Mouse (Mus musculus) heart, postnatal 14 days (tissue): ENCODE results near the gene Pnp. TPM values are rescaled to one million over a fixed set of nuclear protein-coding genes. Genes with fewer than 3 reads are reported as not detected.
"Not testable (repeated sequence)": the region's sequence is repeated elsewhere in the genome, so short reads cannot be mapped to it uniquely, and the experiment has no call there.

Experiments used
- DNase-seq, 2 experiments: peaks; one replicate each; pipeline ENCODE4 v3.0.0; 2021 to 2022
- intact Hi-C: fragments of 180-260 bp; cut with DNase I; formaldehyde crosslinking; loops from one replicate; pipeline ENCODE4 v1.15.1; 2025
- total RNA-seq, 2 experiments: library from RNA; stranded (reverse); gene quantifications; 2 replicates each; pipeline ENCODE4 v1.2.3; 2021

Pnp gene
- total RNA-seq, 2 experiments from 2014 or later: 15.6 to 17.3 TPM

DNA sequence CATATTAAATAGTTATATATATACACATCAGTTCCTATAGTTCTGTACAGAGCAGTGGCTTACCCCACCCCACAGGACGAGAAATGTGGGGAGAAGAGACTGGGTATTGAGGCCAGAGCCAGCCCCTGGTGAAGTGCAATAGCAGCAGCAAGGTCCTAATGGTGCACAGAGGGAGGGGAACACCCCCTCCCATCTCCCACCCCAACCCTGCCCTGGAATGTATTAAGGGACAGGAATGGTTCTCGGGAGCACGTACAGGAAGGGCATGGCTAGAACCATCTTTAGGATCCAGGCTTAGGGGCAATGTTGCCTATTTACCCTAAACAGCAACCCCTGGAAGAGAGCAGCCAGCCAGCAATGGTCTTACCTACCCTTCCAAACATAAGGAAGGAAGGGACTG is 3.5 kb upstream of the Pnp start:
- intact Hi-C loops: loop anchor here (5.0 kb wide), 2 partner anchors 55 to 120 kb away; partner anchors contain the start of genes Ccnb1ip1, Parp2 and Tep1
- DNase-seq: no peak

DNA sequence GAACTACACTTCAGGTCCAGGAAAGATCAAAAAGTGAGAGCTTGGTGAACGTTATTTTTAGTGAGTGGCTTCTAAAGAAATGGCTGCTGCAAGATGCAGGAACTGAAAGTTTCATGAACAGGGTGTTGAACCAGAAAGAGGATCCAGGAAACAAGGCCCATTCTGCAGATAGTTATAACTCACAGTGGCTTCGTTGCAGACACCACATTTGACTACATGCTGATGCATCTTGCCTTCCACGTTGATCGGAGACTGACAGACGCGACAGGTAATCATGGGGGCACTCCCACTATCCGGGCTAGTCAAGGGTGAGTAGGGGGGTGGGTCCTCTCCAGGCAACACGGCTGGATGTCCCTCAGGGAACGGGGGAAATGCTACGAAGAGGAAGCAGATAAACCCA is 931 bp upstream of the Pnp start:
- intact Hi-C loops: loop anchor here (5.0 kb wide), 2 partner anchors 58 to 123 kb away; partner anchors contain the start of genes Ccnb1ip1, Parp2 and Tep1

GRCm38 (mm10) chr14:50930377-50930753 is 517 bp upstream of the Pnp start:
- no peak for DNase-seq
- intact Hi-C loops: no loop called here

More for the DNA sequence above, 931 bp upstream of the Pnp start:
- no peak for DNase-seq

GRCm38 (mm10) chr14:50931493-50932020 is 675 bp downstream of the Pnp start:
- no peak for DNase-seq
- intact Hi-C loops: no loop called here

DNA sequence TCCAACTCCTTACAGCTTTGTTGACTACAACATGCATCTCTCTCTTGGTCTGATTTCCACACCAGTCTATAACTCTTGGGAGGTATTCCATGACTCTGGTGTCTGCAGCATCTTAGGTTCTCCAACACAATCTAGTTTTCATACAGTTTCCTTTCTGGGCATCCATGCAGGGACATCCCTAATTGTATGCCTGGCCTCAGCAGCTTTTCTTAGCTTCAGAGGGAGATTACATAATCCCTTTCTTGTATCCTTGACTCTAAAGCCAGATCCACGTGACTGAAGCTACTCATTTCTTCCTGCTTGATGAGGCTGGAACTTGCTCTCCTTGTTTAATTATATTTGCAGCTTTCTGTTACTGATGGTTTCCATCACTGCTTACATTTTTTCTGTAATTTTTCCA is 5.8 kb downstream of the Pnp start:
- intact Hi-C loops: loop anchor here (5.0 kb wide), 1 partner anchor 124 kb away; no protein-coding TSS in a partner anchor
- no peak for DNase-seq

DNA sequence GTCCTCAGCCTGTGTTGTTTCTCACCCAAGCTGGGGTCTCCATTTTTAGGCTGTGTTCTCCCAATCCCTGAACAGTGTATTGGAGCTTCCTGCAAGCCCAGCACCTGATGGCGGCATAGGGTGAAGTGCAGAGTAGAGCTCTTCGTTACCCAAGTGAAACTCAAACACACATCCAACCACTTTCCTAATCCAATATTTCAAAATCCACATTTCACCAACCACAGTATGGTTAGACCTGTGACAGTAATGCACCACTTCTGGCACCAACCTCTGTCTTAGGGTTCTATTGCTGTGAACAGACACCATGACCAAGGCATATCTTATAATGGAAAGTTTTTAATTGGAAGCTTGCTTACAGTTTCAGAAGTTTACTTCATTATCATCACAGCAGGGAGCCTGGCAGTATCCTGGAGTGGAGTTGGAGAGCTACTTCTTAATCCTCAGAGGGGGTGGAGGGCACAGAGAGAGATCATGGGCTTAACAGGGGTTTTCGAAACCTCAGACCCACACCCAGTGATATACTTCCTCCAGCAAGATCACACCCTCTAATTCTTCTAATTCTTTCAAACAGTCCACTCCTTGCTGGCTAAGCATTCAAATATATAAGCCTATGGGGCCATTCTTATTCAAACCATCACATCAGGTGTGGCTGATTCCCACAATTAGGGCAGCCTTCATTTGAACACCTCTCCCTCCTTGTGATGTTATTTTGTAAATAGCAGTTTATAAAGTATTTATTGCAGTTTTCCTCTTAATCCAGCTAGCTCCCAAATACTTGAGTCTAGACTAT is 7.4 kb downstream of the Pnp start:
- intact Hi-C loops: loop anchor here (5.0 kb wide), 1 partner anchor 126 kb away; no protein-coding TSS in a partner anchor

GRCm38 (mm10) chr14:50938940-50939339 is 8.1 kb downstream of the Pnp start:
- no peak for DNase-seq
- intact Hi-C loops: loop anchor here (5.0 kb wide), 1 partner anchor 127 kb away; no protein-coding TSS in a partner anchor

More for the DNA sequence above, 7.4 kb downstream of the Pnp start:
- no peak for DNase-seq

- DNase-seq: peak; percentile 93 to 94
- intact Hi-C loops: loop anchor here (2.0 kb wide), 1 partner anchor 17 kb away; no protein-coding TSS in a partner anchor
Measured at GRCm38 (mm10) chr14:50943932-50944667, 13.2 kb downstream of the Pnp start, which contains the start of gene Gm49342. Gene Gm49342 (plus strand): TSS chr14:50944517.

- intact Hi-C loops: loop anchor here (2.0 kb wide), 1 partner anchor 16 kb away; no protein-coding TSS in a partner anchor
Measured at GRCm38 (mm10) chr14:50944668-50945033, 13.8 kb downstream of the Pnp start.

DNA sequence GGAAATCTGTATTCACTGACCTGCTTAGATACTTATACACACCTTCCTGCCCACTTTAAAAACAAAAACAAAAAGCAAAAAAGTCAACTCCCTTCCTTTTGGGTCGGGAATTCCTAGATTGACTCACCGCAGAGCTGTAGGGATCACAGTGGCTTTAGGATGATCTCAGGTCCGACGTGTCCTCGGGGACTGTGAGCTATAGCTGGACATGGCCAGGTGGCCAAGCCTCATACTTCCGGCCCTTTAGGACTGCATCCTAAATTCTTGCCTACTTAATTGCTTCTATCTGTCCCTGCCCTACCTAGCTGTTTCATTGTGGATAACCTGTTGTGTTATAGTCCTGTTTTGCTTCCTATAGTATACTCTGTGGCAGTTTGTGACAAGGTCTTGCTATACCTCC is 14.2 kb downstream of the Pnp start:
- intact Hi-C loops: loop anchor here (2.0 kb wide), 1 partner anchor 16 kb away; no protein-coding TSS in a partner anchor
- not testable (repeated sequence) for DNase-seq

More at GRCm38 (mm10) chr14:50944668-50945033, 13.8 kb downstream of the Pnp start:
- not testable (repeated sequence) for DNase-seq

- intact Hi-C loops: loop anchor here (2.0 kb wide), 1 partner anchor 15 kb away; no protein-coding TSS in a partner anchor
- not testable (repeated sequence) for DNase-seq
Measured at GRCm38 (mm10) chr14:50945526-50945925, 14.6 kb downstream of the Pnp start.

GRCm38 (mm10) chr14:50955487-50955886 is 24.6 kb downstream of the Pnp start:
- no peak for DNase-seq
- intact Hi-C loops: no loop called here

DNA sequence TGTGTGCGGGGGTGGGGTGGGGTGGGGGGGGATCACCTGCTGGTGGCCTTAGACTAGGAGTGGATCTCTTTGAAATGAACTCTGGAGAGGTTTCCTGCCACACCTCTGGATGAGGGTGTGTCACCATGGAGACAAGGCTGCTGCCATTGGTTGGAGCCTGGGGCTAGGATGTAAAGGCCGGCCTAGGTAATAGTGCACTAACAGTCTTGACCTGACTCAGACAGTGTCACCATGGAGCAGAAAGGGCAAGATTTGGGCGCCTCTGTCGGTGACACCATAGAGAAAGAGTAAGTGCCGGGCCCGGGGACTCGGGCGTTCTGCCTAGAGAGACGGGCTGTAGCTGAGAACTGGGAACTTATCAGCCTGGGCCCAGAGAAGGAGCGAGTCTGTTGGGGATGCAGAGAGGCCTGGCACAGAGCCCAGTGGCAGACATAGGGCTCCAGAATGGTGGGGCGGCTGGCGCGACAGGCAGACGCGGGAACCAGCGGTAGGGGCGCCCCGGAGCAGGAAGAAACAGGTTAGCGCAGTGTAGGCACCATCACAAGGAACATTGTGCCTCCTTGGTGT is 25.1 kb downstream of the Pnp start, which contains the start of gene Pnp2:
Gene Pnp2, plus strand, starts transcription at position 51 of the 567 bp plus-strand sequence.
- DNase-seq: peak; percentile 45 to 62
- intact Hi-C loops: not testable (repeated sequence)

GRCm38 (mm10) chr14:50956724-50957123 is 25.8 kb downstream of the Pnp start:
- intact Hi-C loops: not testable (repeated sequence)

DNA sequence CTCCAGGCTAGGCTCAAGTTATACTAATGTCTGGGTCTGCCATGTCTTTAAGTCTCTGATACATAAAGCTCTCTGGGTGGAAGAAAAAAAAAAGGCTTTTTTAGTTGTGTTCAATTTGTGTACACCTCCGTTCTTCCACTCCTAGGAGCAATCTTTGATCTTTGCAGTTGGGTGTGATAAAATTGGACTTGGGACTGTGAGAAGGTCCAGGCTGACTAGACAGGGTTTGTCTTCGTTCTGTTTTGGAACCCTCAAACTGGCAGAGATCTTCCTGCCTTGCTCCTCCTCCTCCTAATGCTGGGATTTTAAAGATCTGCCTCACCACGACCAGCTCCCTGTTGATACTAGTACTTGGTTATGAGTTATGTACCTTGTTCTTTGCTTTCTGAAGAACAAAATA is 26.3 kb downstream of the Pnp start:
- DNase-seq, intact Hi-C loops: not testable (repeated sequence)

More at GRCm38 (mm10) chr14:50956724-50957123, 25.8 kb downstream of the Pnp start:
- DNase-seq: not testable (repeated sequence)

DNA sequence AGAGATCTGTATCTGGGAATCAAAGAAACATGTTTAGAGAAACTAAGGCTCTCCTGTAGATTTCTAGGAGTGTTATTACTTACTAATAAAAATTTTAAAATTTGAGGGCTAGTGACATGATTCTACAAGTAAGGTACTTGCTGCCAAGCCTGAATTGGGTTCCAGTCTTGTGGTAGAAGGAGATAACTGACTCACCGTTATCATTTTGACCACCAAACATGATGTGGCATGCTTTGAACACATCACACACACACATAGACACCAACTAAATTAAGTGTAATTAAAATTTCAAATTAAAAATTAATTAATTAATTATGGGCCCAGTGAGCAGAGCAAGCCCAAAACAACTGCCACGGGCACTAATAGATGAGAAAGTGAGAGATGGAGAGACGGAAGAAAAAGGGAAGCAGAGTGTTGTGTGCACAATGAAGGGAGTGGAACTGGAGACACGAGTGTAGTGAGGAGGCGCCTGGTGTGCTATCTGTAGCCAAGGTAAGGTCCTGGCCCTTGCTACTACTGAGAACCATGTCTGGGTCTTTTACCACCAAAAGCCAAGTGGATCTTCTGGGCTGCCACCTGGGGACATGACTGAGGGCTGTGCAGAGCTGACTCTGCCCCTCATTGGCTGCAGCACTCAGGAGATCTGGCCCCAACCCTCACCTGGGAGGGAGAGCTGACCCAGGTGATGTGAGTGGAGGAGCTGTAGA is 27.6 kb downstream of the Pnp start:
- DNase-seq, intact Hi-C loops: not testable (repeated sequence)

DNA sequence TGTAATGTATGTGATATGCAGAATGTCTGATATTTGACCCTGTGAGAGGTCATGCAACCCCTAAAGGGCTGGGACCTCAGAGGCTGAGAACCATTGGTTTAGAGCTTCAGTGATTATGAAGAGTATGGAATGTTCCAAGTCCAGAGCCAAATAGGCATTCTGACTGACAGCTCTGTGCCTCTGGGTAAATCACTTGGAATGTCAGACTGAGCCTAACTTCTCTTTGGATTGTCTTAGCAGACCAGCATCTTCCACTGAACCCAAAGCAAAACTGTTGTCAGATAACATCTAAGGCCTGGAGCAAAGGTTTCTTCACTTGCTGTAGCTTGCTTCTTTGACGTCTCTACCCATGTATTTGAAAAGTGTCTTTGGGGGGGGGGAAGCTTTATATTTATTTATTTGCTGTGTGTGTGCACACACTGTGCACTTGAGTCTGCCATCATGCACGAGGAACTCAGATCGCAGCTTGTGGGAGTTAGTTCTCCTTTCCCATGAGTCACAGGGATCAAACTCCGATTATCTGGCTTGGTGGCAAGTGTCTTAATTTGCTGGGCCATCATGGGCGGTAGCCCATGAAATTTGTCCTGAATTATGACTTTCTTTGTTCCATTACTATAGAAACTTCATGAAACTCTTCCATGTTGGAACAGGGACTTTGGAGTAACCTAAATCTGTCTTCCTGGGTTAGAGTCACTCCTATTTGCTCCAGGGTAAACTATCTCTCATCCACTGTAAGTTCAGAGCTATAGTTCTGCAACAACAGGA is 37.5 kb downstream of the Pnp start:
- intact Hi-C loops: no loop called here
- DNase-seq: no peak

GRCm38 (mm10) chr14:50969041-50969440 is 38.2 kb downstream of the Pnp start:
- no peak for DNase-seq
- intact Hi-C loops: no loop called here
